Mouse (Mus musculus) right cerebral cortex, postnatal 10 days (tissue): ENCODE data around the gene Flt3l.
"Not testable (repeated sequence)": the region's sequence is repeated elsewhere in the genome, so short reads cannot be mapped to it uniquely, and the experiment has no call there.

Experiments used
- DNase-seq, 2 experiments: peaks; one replicate each; pipeline ENCODE4 v3.0.0; 2021; ENCODE audit warnings: low spot score in 2 of 2

Gene Flt3l

GRCm38 (mm10) chr7:45135993-45136567 is at the start of gene Flt3l, which contains the start of gene Gm45713:
Gene Flt3l (minus strand): TSS chr7:45136432.
Gene Gm45713 (minus strand): TSS chr7:45136231.
- peak; percentile 88 to 90 for DNase-seq

GRCm38 (mm10) chr7:45185921-45186320 is 49.7 kb upstream of the Flt3l start:
- no peak for DNase-seq

GRCm38 (mm10) chr7:45183672-45184071 is 47.4 kb upstream of the Flt3l start:
- no peak for DNase-seq

- DNase-seq: no peak
Observed at GRCm38 (mm10) chr7:45182606-45183005, 46.4 kb upstream of the Flt3l start.

GRCm38 (mm10) chr7:45182199-45182601 is 46.0 kb upstream of the Flt3l start:
- DNase-seq: peak; percentile 92 to 93

- DNase-seq: no peak
Observed at GRCm38 (mm10) chr7:45181540-45181939, 45.3 kb upstream of the Flt3l start.

GRCm38 (mm10) chr7:45180896-45181477 is 44.8 kb upstream of the Flt3l start, which contains the start of gene Pth2:
Gene Pth2 (plus strand): TSS chr7:45180995.
- peak in 1 of 2 experiments; percentile 36 for DNase-seq

GRCm38 (mm10) chr7:45179469-45179868 is 43.2 kb upstream of the Flt3l start, which contains the start of gene Gfy:
Gene Gfy (minus strand): TSS chr7:45179569.
- DNase-seq: no peak

GRCm38 (mm10) chr7:45178550-45178949 is 42.3 kb upstream of the Flt3l start:
- DNase-seq: no peak

- peak in 1 of 2 experiments; percentile 52 for DNase-seq
Observed at GRCm38 (mm10) chr7:45176356-45176755, 40.1 kb upstream of the Flt3l start.

- no peak for DNase-seq
Observed at GRCm38 (mm10) chr7:45175929-45176328, 39.7 kb upstream of the Flt3l start.

- DNase-seq: no peak
Observed at GRCm38 (mm10) chr7:45175398-45175797, 39.2 kb upstream of the Flt3l start.

GRCm38 (mm10) chr7:45174567-45175280 is 38.5 kb upstream of the Flt3l start:
- peak in 1 of 2 experiments; percentile 40 for DNase-seq

- not testable (repeated sequence) for DNase-seq
Observed at GRCm38 (mm10) chr7:45173772-45174171, 37.5 kb upstream of the Flt3l start.

GRCm38 (mm10) chr7:45172974-45173373 is 36.7 kb upstream of the Flt3l start:
- DNase-seq: no peak

- DNase-seq: peak in 1 of 2 experiments; percentile 68
Observed at GRCm38 (mm10) chr7:45169495-45169894, 33.3 kb upstream of the Flt3l start.

- no peak for DNase-seq
Observed at GRCm38 (mm10) chr7:45168656-45169055, 32.4 kb upstream of the Flt3l start.

- peak in 1 of 2 experiments; percentile 60 for DNase-seq
Observed at GRCm38 (mm10) chr7:45167761-45168445, 31.7 kb upstream of the Flt3l start.

- peak in 1 of 2 experiments; percentile 69 for DNase-seq
Observed at GRCm38 (mm10) chr7:45166950-45167401, 30.7 kb upstream of the Flt3l start.

GRCm38 (mm10) chr7:45165701-45166100 is 29.5 kb upstream of the Flt3l start:
- DNase-seq: no peak

- peak in 1 of 2 experiments; percentile 46 for DNase-seq
Observed at GRCm38 (mm10) chr7:45164833-45165232, 28.6 kb upstream of the Flt3l start.
